Mouse (Mus musculus) heart, postnatal 0 days (tissue): ENCODE measurements around the gene Leo1. TPM values are rescaled to one million over a fixed set of nuclear protein-coding genes. Genes with fewer than 3 reads are reported as not detected.

Experiments
- ATAC-seq: fragments of 200-750 bp; cut with Nextera tagmentation; 2 replicates; pipeline ENCODE4 v1.8.0; 2017; ENCODE audit warnings: low read depth, moderate number of reproducible peaks, moderate library complexity; ENCODE audit not compliant: insufficient read depth
- DNase-seq: peaks from one replicate; pipeline ENCODE4 v3.0.0-alpha.2; 2016; ENCODE audit warnings: low spot score
- H3K27ac ChIP-seq: fragments of 300-500 bp; sonication (generic); 2 replicates; pipeline ENCODE4 v1.5.1; 2014; ENCODE audit warnings: low read depth, mild to moderate bottlenecking
- H3K27me3 ChIP-seq: fragments of 300-500 bp; sonication (generic); 2 replicates; pipeline ENCODE4 v1.6.1; 2014; ENCODE audit warnings: low read length, mixed read lengths; ENCODE audit not compliant: control insufficient read depth, insufficient read depth
- H3K36me3 ChIP-seq: fragments of 300-500 bp; sonication (generic); replicated peaks from 2 replicates; pipeline ENCODE4 v1.6.1; 2014; ENCODE audit warnings: low read length, mixed read lengths; ENCODE audit not compliant: control insufficient read depth, insufficient read depth
- H3K4me1 ChIP-seq: fragments of 300-500 bp; sonication (generic); 2 replicates; pipeline ENCODE4 v1.6.1; 2014; ENCODE audit warnings: antibody characterized with exemption; ENCODE audit not compliant: control insufficient read depth, insufficient read depth
- H3K4me2 ChIP-seq: fragments of 300-500 bp; sonication (generic); 2 replicates; pipeline ENCODE4 v1.6.1; 2014; ENCODE audit warnings: low read depth, mild to moderate bottlenecking, low read length, moderate library complexity
- H3K4me3 ChIP-seq: fragments of 300-500 bp; sonication (generic); 2 replicates; pipeline ENCODE4 v1.5.1; 2014; ENCODE audit warnings: low read depth, low read length
- H3K9ac ChIP-seq: fragments of 300-500 bp; sonication (generic); replicated peaks from 2 replicates; pipeline ENCODE4 v1.6.1; 2014; ENCODE audit warnings: low read depth, low read length, mixed read lengths
- H3K9me3 ChIP-seq: fragments of 300-500 bp; sonication (generic); replicated peaks from 2 replicates; pipeline ENCODE4 v1.6.1; 2016; ENCODE audit warnings: low read length; ENCODE audit not compliant: control insufficient read depth
- CTCF ChIP-seq: IDR thresholded peaks from 2 replicates; pipeline ENCODE4 v1.5.1; 2016; ENCODE audit warnings: antibody characterized with exemption, control low read depth, low read depth
- EP300 ChIP-seq: IDR thresholded peaks from 2 replicates; pipeline ENCODE4 v1.6.1; 2016; ENCODE audit warnings: antibody characterized with exemption, low read depth
- WGBS: fragments of 180-500 bp; shearing (Covaris S2); extraction: QIAGEN DNeasy Blood & Tissue Kit; methylation state at CpG from one replicate; pipeline ENCODE4 v1.1.7; 2014; 5-methylcytosine and 5-hydroxymethylcytosine counted together
- polyA plus RNA-seq: library from polyadenylated mRNA; unstranded; fragments of >200 nt; fragmentation: Nextera tagmentation; extraction: Ambion mirVana; gene quantifications from 2 replicates; pipeline ENCODE4 v1.2.1, GENCODE M21; 2015
- total RNA-seq: library from RNA; depleted of rRNA; stranded (reverse); fragments of >200 nt; gene quantifications from 2 replicates; pipeline ENCODE4 v1.2.3, GENCODE M21; 2014; ENCODE audit warnings: low replicate concordance

Leo1 gene
- total and polyA plus RNA-seq, 2 experiments from 2014 or later = 5.7 to 20.0 TPM

DNA sequence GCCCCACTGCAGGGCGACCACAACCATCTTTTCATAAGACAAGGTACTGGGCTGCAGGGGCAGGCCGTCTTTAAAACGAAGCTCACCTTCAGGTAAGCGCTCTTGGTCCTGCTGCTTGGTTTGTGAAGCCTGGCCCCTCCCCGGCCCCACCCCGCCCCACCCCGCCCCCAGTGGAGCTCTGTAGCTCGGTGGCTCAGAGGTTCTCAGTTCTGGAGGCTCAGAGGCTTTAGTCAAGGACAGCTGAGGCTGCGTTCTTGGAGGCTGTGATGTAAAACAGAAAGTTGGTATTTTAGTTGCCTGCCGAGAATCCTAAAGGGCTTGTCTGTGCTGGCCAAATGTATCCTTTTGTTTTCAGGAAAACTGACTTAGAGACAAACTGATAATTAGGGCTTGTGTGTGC, 14.4 kb downstream of the Leo1 start:
- no peak for DNase-seq
- TF ChIP-seq EP300 (no peak), CTCF (no peak)
- Histone ChIP-seq H3K9me3 (no peaks in the 10 kb centered on the region), H3K9ac (no peak overlapping the region), H3K4me2 (no peak overlapping the region), H3K4me1 (no peaks in the 10 kb centered on the region), H3K36me3 (peaks cover 88% of the 10 kb centered on the region), H3K27me3 (no peaks in the 10 kb centered on the region), H3K4me3 (no peak overlapping the region), H3K27ac (no peak overlapping the region)
- no peak for ATAC-seq
- 79% methylated on average over 10 of the region's 10 CpGs for WGBS

DNA sequence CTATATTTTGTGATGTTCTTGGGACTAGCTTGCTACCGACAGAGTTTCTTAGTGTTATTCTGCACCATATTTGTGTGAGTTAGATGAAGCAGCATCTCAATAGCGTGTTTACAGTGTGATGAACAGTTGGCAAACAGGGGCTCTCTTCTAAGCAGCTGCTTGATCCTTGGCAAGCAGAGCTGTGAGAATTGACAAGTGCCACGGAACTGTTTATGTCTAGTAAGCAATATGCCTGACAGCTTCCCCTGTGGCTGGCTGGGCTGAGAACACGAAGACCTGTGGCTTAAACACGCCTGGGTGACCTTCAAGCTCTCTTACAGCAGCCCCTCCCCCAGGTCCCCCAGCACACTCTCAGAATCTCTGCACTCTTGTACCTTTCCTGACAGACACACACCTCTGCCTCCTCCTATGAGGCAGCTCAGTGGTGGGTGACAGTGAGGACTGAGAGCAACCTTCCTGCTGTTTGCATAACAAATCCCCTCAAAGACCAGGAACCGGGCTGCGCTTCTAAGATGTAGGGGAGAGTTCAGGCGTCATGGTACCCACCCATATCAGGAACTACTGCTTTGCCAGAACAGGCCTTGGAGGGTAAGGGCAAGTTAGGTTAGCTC, 21.8 kb downstream of the Leo1 start:
- peak; percentile 27; the same call in 1 of the 2 replicates for ATAC-seq
- no peak for TF ChIP-seq EP300
- H3K27me3 ChIP-seq = no peaks in the 10 kb centered on the region
- H3K9me3 ChIP-seq = no peaks in the 10 kb centered on the region
- H3K4me2 ChIP-seq = no peak overlapping the region
- WGBS = 56% methylated on average over 8 of the region's 8 CpGs
- no peak overlapping the region for H3K4me3 ChIP-seq
- H3K27ac ChIP-seq = peak overlapping the region; percentile 47
- H3K36me3 ChIP-seq = peaks cover 58% of the 10 kb centered on the region
- DNase-seq = no peak
- H3K9ac ChIP-seq = no peak overlapping the region
- peaks cover 27% of the 10 kb centered on the region for H3K4me1 ChIP-seq

DNA sequence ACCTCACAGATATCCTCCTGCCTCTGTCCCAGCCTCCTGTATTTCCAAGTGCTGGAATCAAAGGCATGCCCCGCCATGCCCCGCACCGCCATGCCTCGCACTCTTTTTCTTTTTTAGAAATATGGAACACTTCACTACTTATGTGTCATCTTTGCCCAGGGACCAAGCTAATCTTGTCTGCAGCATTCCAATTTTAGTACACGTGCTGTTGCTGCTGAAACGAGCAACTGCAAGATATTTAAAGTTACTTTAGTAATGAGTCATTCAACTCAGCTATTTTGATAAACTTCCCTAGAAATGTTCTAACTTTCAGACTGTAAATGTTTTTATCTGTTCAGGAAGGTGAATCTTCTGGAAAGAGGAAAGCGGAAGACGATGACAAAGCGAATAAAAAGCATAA, 24.5 kb downstream of the Leo1 start:
- Histone ChIP-seq H3K36me3 (peaks cover 40% of the 10 kb centered on the region), H3K4me2 (no peak overlapping the region), H3K4me3 (no peak overlapping the region), H3K27me3 (no peaks in the 10 kb centered on the region), H3K9ac (no peak overlapping the region), H3K27ac (peak overlapping the region; percentile 61; the same call in 1 of the 2 replicates), H3K4me1 (peaks cover 27% of the 10 kb centered on the region), H3K9me3 (no peaks in the 10 kb centered on the region)
- ATAC-seq (no peak), DNase-seq (peak; percentile 39)
- 37% methylated on average over 9 of the region's 9 CpGs for WGBS
- TF ChIP-seq CTCF (no peak), EP300 (no peak)

DNA sequence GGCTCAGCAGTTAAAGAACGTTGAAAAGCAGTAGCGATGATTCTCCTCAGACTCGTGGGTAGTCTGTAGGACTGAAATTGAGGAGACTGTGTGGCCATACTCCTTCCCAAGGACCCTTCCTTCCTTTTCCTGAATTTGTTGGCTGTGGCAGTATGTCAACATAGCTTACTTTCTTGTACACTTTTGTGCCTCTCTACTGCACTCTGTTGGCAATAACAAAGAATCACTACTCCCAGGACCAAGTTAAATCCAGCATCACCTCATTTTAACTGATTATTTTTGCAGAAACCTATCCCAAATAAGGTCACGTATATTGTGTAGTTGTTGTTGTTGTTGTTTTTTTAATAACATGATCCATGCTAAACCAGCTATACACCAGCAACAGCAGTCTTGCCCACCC, 25.3 kb downstream of the Leo1 start:
- no peak for ATAC-seq
- H3K4me1 ChIP-seq = peaks cover 27% of the 10 kb centered on the region
- H3K4me3 ChIP-seq = no peak overlapping the region
- H3K9ac ChIP-seq = no peak overlapping the region
- no peaks in the 10 kb centered on the region for H3K9me3 ChIP-seq
- TF ChIP-seq EP300 (no peak), CTCF (peak; percentile 35; the same call in 1 of the 2 replicates)
- peaks cover 37% of the 10 kb centered on the region for H3K36me3 ChIP-seq
- H3K27ac ChIP-seq = peak overlapping the region; percentile 51; the same call in 1 of the 2 replicates
- peak; percentile 49 for DNase-seq
- WGBS = 88% methylated on average over 4 of the region's 4 CpGs
- no peak overlapping the region for H3K4me2 ChIP-seq
- no peaks in the 10 kb centered on the region for H3K27me3 ChIP-seq

DNA sequence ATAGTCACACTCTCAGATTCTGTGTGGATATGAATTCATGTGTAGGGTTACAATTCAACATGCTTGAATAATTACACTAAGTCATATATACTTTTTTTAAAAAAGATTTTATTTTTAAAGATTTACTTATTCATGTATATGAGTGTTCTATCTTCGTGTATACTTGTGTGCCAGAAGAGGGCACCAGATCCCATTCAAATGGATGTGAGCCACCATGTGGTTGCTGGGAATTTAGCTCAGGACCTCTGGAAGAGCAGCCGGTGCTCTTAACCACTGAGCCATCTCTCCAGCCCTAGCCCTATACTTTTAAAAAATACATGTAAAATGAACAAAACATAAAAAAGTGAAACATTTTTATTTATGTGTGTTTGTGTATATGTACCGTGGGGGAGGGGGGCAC, 26.3 kb downstream of the Leo1 start:
- peaks cover 37% of the 10 kb centered on the region for H3K36me3 ChIP-seq
- H3K4me2 ChIP-seq = no peak overlapping the region
- H3K9ac ChIP-seq = no peak overlapping the region
- peaks cover 27% of the 10 kb centered on the region for H3K4me1 ChIP-seq
- H3K4me3 ChIP-seq = no peak overlapping the region
- DNase-seq = no peak
- no peak for TF ChIP-seq CTCF
- ATAC-seq = no peak
- H3K27me3 ChIP-seq = no peaks in the 10 kb centered on the region
- no peak overlapping the region for H3K27ac ChIP-seq
- 94% methylated on average over 3 of the region's 3 CpGs for WGBS
- no peaks in the 10 kb centered on the region for H3K9me3 ChIP-seq

DNA sequence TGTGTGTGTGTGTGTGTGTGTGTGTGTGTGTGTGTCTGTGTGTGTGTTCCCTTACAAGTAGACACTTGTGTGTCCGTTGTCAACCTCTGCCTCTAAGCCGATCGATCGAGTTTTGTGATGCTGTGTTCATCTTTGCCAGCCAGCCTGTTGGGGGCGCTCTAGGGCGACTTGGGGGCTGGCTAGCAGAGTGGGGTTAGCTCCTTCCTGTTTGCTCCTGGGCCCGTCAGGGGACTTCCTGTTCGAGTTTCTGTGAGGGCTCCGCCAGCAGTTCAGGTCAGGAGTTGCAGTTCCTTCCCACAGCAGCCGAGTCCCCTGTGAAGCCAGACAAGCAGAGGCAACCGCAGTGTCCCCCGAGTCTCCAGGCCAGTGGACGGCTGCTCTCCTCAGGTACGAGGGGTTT, 27.0 kb downstream of the Leo1 start:
- H3K9ac ChIP-seq = no peak overlapping the region
- H3K4me1 ChIP-seq = peaks cover 22% of the 10 kb centered on the region
- H3K9me3 ChIP-seq = no peaks in the 10 kb centered on the region
- no peak overlapping the region for H3K27ac ChIP-seq
- ATAC-seq = no peak
- TF ChIP-seq EP300 = no peak
- 0 out of 2 replicates have a peak, but pooled peaks have one; percentile 5 for TF ChIP-seq CTCF
- peaks cover 32% of the 10 kb centered on the region for H3K36me3 ChIP-seq
- no peak overlapping the region for H3K4me3 ChIP-seq
- H3K4me2 ChIP-seq = no peak overlapping the region
- 73% methylated on average over 14 of the region's 14 CpGs for WGBS
- no peak for DNase-seq
- H3K27me3 ChIP-seq = no peaks in the 10 kb centered on the region
